Mouse (Mus musculus): Measurements from ENCODE around the gene Dtnbp1.

Dtnbp1 gene

GRCm38 (mm10) chr13:45001911-45002615 lies at the start of gene Dtnbp1:
Gene Dtnbp1 (minus strand): TSS chr13:45002147.
- peak; percentile 54 for DNase-seq (ENCODE audit: low spot score)

GRCm38 (mm10) chr13:45049261-45050020 lies 47.5 kb upstream of the Dtnbp1 start:
- no peak for DNase-seq (ENCODE audit: low spot score)

GRCm38 (mm10) chr13:45043466-45043865 lies 41.5 kb upstream of the Dtnbp1 start:
- no peak for DNase-seq (ENCODE audit: low spot score)

GRCm38 (mm10) chr13:45040741-45041140 lies 38.8 kb upstream of the Dtnbp1 start:
- DNase-seq (ENCODE audit: low spot score) = no peak

GRCm38 (mm10) chr13:45040195-45040594 lies 38.2 kb upstream of the Dtnbp1 start:
- no peak for DNase-seq (ENCODE audit: low spot score)

- no peak for DNase-seq (ENCODE audit: low spot score)
Measured at GRCm38 (mm10) chr13:45036417-45036816, 34.5 kb upstream of the Dtnbp1 start.

- no peak for DNase-seq (ENCODE audit: low spot score)
Measured at GRCm38 (mm10) chr13:45034759-45035158, 32.8 kb upstream of the Dtnbp1 start.

- DNase-seq (ENCODE audit: low spot score) = no peak
Measured at GRCm38 (mm10) chr13:45033360-45033759, 31.4 kb upstream of the Dtnbp1 start.

GRCm38 (mm10) chr13:45032484-45032883 lies 30.5 kb upstream of the Dtnbp1 start:
- no peak for DNase-seq (ENCODE audit: low spot score)

- no peak for DNase-seq (ENCODE audit: low spot score)
Measured at GRCm38 (mm10) chr13:45031748-45032147, 29.8 kb upstream of the Dtnbp1 start.

- no peak for DNase-seq (ENCODE audit: low spot score)
Measured at GRCm38 (mm10) chr13:45031314-45031713, 29.4 kb upstream of the Dtnbp1 start.

- DNase-seq (ENCODE audit: low spot score) = peak; percentile 80
Measured at GRCm38 (mm10) chr13:45030830-45031229, 28.9 kb upstream of the Dtnbp1 start.

- DNase-seq (ENCODE audit: low spot score) = no peak
Measured at GRCm38 (mm10) chr13:45029791-45030190, 27.8 kb upstream of the Dtnbp1 start.

- no peak for DNase-seq (ENCODE audit: low spot score)
Measured at GRCm38 (mm10) chr13:45026291-45026690, 24.3 kb upstream of the Dtnbp1 start.

- DNase-seq (ENCODE audit: low spot score) = no peak
Measured at GRCm38 (mm10) chr13:45024821-45025220, 22.9 kb upstream of the Dtnbp1 start.

- no peak for DNase-seq (ENCODE audit: low spot score)
Measured at GRCm38 (mm10) chr13:45023356-45024150, 21.6 kb upstream of the Dtnbp1 start.

GRCm38 (mm10) chr13:45008150-45008549 lies 6.2 kb upstream of the Dtnbp1 start:
- no peak for DNase-seq (ENCODE audit: low spot score)

GRCm38 (mm10) chr13:45007726-45008125 lies 5.8 kb upstream of the Dtnbp1 start:
- no peak for DNase-seq (ENCODE audit: low spot score)

- DNase-seq (ENCODE audit: low spot score) = no peak
Measured at GRCm38 (mm10) chr13:45006483-45006882, 4.5 kb upstream of the Dtnbp1 start.

- no peak for DNase-seq (ENCODE audit: low spot score)
Measured at GRCm38 (mm10) chr13:45005861-45006260, 3.9 kb upstream of the Dtnbp1 start.

GRCm38 (mm10) chr13:45004987-45005592 lies 3.1 kb upstream of the Dtnbp1 start:
- no peak for DNase-seq (ENCODE audit: low spot score)

- DNase-seq (ENCODE audit: low spot score) = no peak
Measured at GRCm38 (mm10) chr13:45003026-45003425, 1.1 kb upstream of the Dtnbp1 start.
